Mouse (Mus musculus) MN1 (cell line): ENCODE data around the gene Gm8978.
"Not testable (repeated sequence)": the region's sequence is repeated elsewhere in the genome, so short reads cannot be mapped to it uniquely, and the experiment has no call there.

ENCODE experiments used
- DNase-seq: peaks from one replicate; pipeline ENCODE4 v3.0.0-alpha.2; 2016; ENCODE audit warnings: low spot score

Gene Gm8978

GRCm38 (mm10) chr19:33625152-33625551 is at the start of gene Gm8978:
Gm8978 (minus strand) TSS chr19:33625252.
- DNase-seq: not testable (repeated sequence)

- peak; percentile 91 for DNase-seq
Observed at GRCm38 (mm10) chr19:33589626-33590302, 35.3 kb downstream of the Gm8978 start.

GRCm38 (mm10) chr19:33568551-33568950 is 56.5 kb downstream of the Gm8978 start:
- DNase-seq: not testable (repeated sequence)
